Mouse (Mus musculus) layer of hippocampus, postnatal 36 days (tissue): ENCODE measurements around the gene Nsun3. TPM values are rescaled to one million over a fixed set of nuclear protein-coding genes. Genes with fewer than 3 reads are reported as not detected.

ENCODE experiments used
- DNase-seq, 2 experiments: peaks; one replicate each; pipeline ENCODE4 v3.0.0; 2022
- total RNA-seq, 2 experiments: library from RNA; stranded (reverse); gene quantifications; 2 replicates each; pipeline ENCODE4 v1.2.3; 2021

The Nsun3 gene
- total RNA-seq: 10 to 100 TPM; 10.2 to 12.2 TPM

DNA sequence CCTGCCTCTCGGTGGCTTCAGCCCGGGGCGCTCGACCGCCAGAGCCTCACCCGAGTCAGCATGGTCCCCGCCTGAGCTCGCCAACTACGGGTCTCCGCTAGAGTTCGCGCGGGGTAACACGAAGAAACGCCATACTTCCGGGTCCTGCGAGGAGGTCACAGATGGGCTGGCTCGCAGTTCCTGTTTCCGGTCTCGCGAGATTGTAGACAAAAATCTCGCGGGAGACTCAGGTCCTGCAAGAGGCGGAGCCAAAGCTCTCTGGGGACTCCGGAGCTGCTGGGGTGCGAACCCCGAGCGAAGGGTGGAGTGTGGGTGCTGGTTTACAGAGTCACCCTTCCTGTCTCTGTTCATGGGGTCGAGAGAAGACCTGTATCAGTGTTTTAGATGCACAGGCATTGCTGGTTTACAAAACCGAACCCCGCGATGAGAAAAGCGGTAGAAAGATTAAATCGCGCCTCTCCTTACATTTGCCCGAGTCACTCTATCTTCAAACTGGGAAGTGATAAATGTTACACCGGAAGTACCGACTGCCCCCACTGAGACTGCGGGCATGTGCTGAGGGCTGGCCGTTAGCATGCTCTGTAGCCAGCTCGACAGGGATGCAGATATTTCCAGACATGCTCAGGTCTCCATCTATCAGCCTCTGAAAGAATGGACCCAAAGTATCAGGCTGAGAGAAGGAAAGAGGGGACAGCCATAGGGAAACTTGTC, at the start of gene Nsun3:
Gene Nsun3, minus strand, starts transcription at position 198 of the 711 bp plus-strand sequence.
- DNase-seq: peak; percentile 88 to 90

DNA sequence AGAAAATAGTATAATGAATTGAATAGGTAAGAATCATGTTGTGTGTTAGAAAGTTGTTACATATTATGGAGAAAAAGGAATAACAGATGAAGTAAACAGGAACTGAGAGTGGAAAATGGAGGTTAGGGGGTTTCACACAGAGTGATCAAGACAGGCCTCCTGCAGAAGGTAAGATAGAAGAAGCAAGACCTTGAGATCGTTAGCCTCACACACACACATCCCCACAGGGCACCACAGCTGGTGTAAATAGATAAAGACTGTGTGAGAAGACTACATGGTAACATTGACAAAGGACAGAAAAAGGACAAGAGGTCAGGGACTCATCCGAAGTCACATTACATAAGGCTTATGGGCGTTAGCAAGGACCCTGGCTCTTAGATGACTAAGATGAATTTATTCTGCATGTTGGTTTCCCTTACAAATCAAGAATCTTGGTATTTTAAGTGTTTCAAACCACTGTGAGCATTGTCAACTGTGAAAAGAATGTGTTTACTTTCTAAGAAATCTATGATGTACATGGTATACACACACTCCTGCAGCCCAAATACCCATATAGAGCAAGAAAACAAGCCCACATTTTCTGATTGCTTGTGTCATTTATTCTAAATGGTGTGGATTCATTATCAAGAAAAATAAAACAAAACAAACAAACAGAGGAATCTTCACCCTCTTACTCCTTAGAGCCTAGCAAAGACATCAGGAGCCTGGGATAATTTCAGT, 47.6 kb upstream of the Nsun3 start:
- no peak for DNase-seq

DNA sequence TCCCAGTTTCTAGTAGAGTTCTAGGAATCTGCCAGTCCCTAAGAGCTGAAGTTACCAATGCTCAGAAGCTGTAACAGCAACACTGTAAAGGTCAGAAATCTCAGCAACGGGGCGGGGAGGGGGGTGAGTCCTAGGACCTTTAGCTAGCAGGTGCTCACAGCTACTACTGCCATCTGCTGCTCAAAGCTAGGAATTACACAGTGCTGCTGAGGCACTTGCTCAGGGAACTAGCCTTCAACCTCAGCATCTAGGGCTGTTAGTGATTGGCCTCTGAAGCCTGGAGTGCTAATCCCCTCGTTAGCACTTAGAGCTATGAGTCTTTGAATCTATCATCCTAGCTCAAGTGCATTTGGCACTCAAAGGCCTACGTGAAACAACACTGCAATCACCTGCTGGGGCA, 45.9 kb upstream of the Nsun3 start:
- DNase-seq: no peak

DNA sequence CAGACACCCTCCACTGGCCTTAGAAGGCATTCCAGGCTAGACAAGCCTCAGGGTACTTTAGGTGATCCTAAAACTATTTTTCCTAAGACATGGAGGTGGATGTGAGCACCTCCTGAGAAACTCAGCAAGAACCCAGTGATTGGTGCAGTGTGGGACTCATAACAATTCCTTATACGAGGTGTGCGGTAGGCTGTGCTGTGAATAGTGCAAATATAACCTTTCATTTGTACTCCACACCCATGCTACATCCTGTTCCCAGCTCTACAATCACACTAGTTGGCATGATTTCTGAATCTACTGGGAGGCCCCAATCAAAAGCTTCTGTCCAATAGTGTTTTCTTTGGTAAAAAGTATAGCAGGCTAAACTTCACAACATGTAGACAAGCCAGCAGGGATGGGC, 45.4 kb upstream of the Nsun3 start:
- no peak for DNase-seq

DNA sequence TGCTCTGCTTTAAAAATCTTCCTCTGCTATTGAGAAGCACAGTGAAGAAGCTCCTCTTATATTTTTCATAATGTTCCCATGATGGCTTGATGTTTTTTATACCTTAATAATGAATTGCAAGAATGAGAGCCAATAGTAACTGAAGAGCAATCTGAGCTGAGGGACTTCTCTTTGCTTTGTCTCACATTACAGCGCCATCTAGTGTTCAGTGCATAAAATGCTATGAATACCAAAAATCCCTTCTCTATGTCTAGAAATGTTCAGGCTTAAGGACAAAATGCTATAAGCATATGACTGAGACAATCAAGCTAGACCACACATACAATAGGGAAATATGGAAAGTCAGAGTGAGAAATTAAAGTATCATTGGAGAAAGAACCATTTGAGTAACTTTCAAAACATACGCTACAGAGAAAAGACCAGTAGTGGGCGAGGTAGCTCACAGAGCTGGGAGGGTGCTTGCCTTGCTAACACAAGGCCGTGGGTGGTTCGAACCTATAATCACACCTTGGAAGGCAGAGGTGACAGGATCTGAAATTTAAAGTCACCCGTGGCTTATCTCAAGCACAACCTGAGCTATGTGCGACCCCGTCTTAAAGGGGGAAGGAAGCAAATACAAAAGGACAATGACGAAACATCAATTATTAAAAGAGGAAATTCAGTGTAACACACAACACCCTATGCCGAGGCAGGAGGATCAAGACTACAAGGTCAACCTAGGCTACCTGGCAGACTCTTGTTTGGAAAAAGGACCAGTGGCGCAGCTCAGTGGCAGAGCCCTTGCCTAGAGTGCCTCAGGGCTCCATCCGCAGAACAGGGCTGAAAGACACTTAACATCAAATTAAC, 39.8 kb upstream of the Nsun3 start:
- DNase-seq: no peak

DNA sequence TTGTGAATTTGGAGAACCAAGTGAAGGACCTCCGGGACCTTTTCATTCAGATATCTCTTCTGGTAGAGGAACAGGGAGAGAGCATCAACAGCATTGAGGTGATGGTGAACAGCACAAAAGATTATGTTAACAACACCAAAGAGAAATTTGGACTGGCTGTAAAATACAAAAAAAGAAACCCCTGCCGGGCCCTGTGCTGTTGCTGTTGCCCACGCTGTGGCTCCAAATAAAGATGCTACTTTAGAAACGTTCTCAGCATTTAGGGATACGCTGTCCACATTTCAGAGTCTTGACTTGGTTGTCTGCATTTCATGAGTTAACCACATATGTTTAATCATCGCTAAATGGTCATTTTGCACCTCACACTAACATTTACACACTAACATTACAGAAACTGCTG, 35.9 kb upstream of the Nsun3 start:
- no peak for DNase-seq

DNA sequence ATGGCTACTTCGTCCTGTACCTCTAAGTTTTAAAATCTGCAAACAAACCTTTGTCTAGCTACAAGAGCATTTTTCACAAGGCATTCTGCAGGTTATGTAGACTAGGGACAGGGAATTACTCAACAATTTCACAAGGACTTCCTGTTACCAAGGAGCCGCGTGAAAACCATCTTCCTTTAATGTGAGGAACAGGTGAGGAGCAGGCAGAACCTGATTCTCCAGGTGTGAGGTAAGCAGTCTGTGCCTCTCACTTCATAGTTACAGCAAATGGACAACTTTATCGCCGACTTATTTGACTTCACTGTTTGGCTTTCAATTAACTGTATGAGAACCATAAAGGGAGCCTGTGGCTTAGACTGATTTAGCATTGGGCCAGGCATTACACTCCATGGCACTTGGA, 27.9 kb upstream of the Nsun3 start, which contains the start of gene Stx19:
Gene Stx19, plus strand, starts transcription at position 186 of the 400 bp plus-strand sequence.
- DNase-seq: no peak

DNA sequence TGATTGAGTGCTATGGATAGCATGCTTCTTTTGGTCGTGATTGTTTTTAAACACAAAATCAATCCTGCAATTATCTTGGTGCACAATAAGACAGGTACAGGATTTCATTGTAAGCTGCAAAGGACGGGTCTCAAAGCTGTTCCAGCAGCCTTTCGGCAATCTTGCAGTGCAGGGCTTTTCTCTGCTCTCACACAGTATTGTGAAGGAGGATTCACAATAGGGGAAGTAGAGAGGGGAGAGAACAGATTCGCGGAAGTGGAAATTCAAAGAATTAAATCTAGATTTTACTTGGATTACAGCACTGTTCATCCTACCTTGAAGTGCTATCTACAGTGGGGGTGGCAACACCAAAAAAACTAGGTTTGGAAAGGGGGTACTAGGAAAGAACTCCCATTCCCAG, 27.2 kb upstream of the Nsun3 start:
- no peak for DNase-seq

DNA sequence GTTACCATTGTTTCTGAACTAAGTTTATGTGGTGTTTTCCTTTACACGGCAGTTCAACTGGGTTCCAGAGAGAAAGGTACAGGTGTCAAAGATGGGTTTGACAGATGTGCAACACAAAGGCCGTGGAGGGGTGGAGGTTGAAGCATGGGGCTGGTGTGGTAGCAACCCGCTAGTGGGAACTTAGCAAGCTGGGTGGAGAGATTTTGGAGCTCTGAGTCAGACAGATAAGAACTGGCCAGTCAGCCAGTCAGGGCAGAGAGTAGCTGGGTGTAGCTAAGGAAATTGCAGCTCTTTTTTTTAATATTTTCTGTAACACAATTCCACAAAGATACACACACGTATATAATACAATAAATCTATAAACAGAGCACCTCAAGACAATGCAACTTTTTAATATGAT, 24.2 kb upstream of the Nsun3 start:
- DNase-seq: no peak

DNA sequence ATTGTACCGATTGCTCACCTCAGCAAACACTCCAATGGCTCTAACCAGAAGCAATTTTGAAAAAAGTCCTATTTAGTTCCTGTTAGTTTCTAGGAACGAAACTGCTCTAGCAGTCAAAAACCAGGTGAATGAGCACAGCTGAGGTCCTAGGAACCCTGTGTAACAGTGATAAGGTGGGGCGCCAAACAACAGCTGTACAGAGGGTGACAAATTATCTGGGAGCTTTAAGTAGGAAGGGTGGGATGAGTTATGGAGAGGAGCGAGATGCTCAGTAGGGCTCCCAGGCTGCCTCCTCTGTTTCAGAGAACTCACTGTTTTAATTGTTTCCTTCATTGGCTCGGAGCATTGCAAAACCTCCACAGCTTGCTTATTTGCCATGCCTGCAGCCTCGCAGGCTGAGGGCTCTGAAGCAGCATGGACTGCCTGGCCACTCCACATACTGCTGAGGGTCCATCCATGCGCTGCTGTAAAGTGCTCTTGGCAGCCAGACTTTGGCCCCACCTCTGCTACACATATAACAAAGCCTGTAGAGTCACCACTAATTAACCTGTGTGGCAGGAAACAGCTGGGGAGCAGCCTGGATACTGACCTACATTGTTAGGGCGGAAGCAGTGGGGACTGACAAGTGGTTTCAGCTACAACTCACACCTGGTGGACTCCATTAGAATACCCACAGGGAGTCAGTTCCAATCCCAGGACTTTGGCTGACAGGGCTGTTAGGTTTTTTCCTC, 20.8 kb upstream of the Nsun3 start:
- DNase-seq: no peak

DNA sequence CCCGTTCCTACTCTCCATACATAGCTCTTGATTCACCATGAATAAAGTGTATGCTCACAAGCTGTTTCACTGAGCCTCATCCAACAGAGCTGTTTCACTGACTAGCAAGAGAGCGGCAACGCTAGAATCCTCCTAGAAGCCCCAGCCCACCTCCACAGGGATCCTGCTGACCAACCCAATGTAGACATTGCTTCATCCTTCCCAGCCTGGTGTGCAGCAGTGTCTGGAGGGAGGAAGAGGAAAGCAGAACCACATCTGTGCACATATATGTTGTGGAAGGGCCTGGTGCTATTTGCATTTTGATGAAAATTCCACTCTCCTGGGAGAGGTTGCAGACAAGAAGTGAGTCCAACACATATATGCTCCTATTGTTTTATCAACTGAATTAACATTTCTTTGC, 18.0 kb upstream of the Nsun3 start:
- no peak for DNase-seq

DNA sequence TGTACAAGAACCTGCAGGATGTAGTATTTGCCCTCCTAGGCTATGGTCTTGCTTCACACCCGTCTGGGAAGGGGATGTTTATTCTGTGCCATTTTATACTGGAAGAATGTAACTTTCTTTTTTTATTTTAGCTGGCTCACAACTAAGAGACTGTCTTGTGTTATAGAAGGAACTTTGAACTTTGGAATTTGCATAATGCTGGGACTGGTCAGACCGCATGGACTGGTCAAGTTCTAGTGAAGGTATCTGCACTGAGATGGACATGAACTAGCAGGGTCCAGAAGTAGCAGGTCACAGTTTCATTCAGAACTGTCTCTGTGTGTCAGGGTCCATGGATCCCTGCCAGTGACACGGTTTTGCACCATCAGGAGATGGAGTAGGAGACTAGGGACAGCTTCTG, 13.2 kb upstream of the Nsun3 start:
- DNase-seq: no peak

DNA sequence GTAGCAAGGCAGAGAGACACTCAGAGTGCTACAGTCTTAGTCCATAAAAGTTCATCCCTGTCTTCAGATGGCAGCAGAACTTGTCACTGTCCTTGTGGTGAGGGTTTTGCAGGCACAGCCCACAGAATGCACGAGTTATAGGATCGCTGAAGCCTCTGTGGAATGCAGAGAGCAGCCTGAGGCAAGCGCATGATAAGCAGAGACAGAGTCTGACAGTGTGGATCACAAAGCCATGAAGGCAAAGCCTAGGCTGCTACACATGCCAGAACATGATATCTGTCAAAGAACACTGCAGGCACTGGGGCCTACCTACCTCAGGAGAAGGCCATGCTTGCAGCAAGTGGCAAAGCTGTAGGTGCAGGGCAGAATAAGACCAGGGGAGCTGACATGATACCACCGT, 12.8 kb upstream of the Nsun3 start:
- no peak for DNase-seq

DNA sequence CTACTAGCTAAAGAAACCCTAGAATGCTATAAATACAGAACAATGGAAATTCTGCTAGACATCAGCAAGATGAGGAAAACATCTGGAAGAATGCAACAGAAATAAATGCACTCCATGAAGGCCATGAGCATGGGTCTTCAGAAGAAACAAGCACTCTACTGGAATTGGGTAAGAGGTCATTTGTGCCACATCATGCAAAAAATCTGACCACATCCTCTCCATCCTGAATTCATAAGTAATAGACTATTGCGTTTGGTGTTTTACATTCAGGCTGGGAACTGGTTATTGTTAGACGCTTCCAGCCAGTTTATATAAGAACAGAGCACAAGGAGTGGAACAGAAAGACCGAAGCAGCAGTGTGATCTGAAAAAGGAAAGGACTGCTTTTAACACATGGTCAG, 12.2 kb upstream of the Nsun3 start:
- no peak for DNase-seq

DNA sequence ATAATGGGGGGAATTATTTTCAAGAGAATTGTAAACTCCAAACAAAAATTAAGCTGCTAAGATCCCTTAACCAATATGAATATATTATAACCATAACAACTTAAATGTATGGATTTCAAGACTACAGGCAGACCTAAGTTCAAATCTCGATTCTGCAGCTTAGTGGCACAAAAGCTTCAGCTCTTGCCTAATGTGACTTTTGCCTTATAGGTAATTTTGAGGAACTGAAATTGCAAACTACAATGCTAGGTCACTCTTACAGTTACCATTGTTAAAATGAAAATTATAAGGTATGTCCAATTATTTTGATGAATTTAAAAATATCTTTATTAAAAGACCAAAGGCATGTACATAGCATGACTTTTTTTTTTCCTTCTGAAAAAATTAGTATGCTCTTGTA, 10.0 kb upstream of the Nsun3 start:
- no peak for DNase-seq

DNA sequence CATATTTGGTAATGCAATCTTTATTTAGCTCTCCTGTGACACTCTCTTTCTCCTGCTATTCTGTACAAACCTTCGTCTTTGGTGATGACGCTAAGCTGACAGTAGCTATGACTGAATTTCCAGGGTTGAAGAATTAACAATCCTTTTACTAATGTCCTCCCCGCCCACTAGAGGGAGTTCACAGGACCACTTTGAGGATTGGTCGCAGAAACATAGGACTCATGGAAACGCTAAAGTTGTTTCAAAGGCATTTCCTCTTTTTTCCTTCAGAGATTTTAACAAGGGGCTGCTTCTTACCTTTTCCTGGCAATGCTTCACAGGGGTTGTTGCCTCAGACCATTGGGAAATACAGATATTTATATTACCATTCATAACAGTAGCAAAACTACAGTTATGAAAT, 4.4 kb downstream of the Nsun3 start:
- DNase-seq: no peak

DNA sequence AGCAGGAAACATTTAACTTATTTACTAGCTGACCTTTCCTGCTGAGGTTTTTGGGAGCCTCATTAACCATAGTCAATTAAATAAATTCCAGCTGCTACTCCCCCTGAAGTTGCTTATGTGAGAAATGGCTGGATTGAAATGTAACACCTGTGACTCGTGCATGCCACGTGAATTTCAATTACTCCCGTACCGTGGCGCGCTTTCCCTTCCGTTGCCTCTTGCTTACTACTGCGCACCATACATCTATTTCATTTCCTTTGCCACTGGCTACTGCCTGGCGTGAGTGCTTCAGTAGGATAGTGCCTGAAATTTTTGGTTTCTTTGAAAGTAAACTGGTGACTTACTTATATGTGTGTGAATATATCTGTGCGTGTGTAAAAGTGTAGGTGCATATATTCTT, 8.3 kb downstream of the Nsun3 start:
- DNase-seq: no peak

DNA sequence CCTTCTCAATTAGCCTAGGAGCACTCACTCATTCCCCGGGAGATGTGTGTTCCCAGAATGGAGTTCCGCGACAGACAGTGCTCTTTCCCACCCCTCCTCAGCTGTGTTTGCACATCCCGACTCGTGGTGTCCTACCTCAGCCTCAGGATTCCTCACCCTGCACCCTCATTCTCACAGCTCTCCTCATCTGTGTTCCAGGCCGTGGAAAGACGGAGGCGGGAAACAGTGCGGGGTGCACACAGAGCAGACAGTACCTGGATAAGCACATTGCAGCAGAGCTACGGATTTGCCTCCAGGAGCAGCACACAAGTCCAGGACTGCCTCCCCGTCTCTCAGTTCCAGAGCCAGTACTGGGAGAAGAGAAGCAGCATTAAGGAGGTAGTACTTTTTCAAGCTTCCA, 10.6 kb downstream of the Nsun3 start:
- no peak for DNase-seq

DNA sequence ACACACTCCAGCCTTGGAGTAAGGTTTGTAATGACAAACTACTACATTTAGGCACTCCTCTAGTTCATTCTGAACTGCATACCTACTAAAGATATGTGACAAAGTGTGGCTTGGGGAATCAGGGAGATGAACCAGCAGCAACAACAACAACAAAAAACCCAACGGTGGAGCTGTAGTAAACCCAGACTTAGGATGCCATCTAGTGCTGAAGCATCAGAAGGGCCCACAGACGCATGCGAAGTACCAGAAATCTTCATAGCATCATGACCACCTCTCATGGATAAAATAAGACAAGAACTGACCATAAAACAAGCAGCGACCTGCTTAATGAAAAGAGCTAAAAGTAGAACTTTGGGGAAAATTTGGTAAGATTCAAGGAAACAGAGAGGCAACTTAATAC, 13.2 kb downstream of the Nsun3 start:
- DNase-seq: no peak

DNA sequence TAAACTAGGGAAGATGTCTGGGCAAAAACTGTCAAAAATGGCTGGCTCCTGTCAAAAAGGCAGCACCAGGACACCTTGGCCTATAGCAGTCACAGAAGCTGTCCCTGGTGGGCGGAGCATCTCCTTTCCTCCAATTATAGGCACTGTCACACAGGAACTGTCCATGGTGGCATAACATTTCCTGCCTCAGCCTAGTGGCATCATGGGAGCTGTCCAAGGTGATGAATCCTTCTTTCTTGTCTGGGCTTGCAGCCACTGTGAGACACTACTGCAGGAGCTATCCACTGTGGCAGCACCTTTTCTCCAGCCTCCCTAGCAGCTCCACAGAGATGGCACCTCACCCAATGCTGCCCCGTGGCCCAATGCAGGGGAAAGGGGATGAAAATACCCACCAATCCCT, 28.3 kb downstream of the Nsun3 start:
- DNase-seq: no peak

DNA sequence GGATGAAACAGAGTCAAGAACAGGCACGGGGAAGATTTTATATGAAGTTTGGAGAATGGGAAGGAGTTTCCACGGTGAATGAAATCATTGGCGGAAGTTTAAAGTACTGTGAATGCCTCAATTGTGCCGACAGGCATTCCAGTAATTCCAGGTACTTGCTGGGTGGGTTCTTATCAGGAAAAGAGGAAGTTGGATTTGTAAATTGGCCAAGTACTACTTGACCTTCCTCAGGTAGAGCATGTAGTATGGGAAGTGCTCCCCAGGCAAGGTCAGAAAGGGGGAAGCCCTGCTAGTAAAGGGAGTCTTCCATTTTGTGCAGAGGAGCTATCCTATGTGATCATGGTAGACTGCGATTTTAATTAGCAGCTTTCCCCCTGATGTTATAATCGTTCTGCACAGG, 31.3 kb downstream of the Nsun3 start:
- DNase-seq: no peak

DNA sequence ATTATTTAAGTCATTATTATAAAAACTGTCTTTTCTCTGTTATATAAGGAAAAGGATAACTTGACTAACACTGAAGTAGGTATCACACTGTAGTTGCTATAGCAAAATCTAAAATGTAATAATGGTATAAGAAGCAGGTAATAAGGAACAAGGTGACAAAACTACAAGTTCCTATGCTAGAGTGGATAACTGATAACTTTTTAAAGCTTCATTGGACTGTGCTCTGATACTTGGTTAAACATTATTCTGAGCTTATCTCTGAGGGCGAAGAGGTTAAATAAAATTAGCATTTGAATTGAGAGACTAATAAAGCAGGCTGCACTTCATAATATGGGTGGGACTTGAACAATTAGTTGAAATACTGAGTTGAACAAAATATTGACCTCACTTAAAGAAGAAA, 33.0 kb downstream of the Nsun3 start:
- DNase-seq: no peak

DNA sequence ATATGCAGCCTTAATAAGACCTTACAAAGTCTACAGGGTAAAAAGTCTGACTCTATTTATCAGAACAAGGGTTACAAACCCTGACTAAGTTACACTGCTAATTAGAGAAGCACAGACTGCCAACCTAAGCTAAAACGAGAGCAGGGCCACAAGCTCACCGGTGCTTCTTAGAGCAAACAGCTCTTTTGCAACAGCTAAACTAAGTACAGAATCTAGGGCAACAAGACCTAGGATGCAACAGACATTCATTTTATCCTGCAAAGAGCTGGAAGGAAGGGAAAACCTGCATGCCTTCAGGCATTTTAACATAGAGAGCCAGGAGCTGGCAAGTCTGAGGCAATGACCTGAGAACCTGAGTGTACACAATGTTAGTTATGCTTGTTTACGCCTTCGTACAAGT, 33.5 kb downstream of the Nsun3 start:
- DNase-seq: no peak
